Mouse (Mus musculus) frontal cortex, adult 2 months (tissue): Measurements from ENCODE around the gene Lcor. TPM values are rescaled to one million over a fixed set of nuclear protein-coding genes. Genes with fewer than 3 reads are reported as not detected.

Source experiments
- polyA plus RNA-seq: library from polyadenylated mRNA; depleted of rRNA; stranded (reverse); fragments of >200 nt; gene quantifications from 2 replicates; pipeline ENCODE4 v1.2.3, GENCODE M21; 2012; rRNA removed

Gene Lcor
- polyA plus RNA-seq, 1 experiment: 3.5 TPM

Other genes starting within 250 kb of the Lcor start
- 89.3 and 95.7 TPM in 2 replicates for gene Tm9sf3, start 218.6 kb upstream of the Lcor start, polyA plus RNA-seq
- gene Pik3ap1, start 97.5 kb upstream of the Lcor start, polyA plus RNA-seq: 2.3 and 3.1 TPM in 2 replicates
- gene Gm340, start 99.7 kb downstream of the Lcor start, polyA plus RNA-seq: 1.7 and 2.7 TPM in 2 replicates